Mouse (Mus musculus): Measurements from ENCODE around the gene Gpd2.
A peak's percentile ranks its signal among the peaks of the same experiment; 100 is the strongest.

Gene Gpd2

DNA sequence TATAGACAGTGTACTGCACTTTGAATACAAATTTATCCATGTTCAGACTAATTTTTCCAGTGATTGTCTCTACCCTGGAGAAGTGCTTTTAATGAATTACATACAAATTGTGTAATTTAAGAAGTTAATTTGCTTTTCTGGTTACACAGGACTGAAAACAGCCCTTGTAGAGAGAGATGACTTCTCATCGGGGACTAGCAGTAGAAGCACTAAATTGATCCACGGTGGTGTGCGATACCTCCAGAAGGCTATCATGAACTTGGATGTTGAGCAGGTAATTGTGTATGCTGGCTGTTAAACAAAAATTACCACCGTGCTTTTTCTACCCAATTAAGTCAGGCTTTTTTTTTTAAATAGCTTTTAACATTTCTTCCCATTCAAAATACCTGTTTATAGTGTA is 66.8 kb downstream of the Gpd2 start:
- DNase-seq: no peak

DNA sequence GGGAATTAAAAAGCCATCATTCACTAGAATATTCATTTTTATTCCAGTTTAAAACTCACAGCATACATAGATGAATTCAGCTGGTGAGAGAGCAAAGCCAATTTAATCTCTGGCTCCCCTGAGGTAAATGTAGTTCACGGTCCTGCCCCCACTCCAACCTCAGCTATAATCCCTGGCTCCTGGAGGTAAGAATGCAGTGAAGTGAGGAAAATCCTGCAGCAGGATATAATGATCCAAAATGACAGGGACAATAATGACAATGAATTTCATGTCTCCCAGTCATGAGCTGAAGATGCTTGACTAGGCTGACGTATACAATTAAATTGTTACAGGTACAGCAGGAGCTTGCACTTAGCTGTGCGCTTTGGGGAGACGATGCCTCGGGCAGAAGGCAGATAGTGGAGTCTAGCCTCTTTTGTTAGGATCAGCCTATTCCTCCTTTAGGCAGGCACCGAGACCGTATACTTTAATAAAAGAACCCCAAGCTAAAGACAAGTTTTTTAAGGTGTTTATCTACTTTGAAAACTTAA is 74.9 kb downstream of the Gpd2 start:
- no peak for DNase-seq

DNA sequence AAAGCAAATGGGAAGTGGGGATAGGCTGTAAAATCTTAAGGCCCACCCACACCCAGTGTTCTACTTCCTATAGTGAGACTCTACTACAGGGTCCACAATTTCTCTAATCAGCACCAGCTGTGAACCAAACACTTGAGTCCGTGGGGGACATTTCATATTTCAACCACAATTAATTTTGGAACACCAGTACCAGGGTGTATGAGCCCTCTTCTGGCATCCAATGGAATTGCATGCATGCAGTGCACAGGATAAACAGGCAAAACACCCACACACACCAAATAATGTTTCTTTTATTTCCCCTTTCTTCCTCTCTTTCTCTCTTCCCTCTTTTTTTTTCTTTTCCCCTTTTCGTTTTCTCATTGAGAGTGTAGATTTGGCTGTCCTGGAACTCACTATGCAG is 78.6 kb downstream of the Gpd2 start:
- peak; percentile 58 for DNase-seq

DNA sequence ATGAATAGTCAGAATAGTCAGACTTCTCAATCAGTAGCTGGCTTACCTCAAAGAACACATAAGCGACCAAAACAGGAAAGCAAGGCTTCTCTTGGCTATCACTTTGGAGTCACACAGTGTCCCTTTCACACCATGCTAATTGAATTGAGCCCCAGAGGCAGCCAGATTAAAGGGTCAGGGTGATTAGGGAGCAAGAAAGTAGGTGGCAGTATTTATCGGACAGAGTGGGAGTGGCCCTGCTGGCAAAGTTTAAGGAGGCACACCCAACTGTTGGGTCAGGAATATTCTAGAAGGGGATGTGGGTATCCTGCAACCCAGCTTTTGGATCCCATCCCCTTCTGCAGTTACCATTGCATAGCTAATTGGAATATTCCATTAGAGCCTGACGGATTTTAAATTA is 80.9 kb downstream of the Gpd2 start:
- DNase-seq: no peak

DNA sequence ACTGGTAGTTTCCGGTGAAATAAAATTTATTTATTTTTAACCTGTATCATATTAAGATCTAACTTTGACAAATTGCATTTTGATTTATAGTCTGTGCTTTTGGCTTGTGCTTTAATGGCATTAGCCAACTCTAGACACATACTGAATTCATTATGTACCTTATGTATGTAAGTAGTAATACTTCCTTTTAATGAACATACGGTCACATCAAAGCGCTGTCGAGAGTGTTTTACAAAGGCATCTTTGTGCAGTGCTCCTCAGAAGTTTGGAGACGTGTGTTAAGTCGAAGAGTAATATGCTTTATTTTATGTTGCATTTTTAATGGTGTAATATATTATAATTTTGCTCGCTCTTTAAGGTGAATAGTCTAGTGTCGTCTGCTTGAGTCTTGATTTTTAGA is 88.7 kb downstream of the Gpd2 start:
- DNase-seq: no peak

DNA sequence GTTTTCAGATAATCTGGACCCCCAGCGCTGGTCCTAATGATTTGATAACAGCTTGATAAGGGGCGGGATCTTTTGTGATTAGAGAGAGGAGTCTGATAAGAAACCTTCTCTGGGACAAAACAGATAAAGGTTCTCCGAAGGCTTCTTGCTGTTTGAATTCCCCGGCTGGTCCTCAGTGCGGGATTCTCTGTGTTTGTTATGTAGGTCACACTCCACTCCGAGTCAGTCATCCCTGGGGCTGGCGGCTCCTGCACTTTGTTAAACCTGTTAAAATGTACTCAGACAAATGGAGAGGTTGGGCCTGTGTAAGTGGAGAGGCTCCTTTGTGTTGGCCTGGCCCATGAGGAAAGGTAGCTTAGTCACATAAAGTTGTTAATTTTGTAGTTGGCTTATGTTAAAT is 91.9 kb downstream of the Gpd2 start:
- DNase-seq: no peak

DNA sequence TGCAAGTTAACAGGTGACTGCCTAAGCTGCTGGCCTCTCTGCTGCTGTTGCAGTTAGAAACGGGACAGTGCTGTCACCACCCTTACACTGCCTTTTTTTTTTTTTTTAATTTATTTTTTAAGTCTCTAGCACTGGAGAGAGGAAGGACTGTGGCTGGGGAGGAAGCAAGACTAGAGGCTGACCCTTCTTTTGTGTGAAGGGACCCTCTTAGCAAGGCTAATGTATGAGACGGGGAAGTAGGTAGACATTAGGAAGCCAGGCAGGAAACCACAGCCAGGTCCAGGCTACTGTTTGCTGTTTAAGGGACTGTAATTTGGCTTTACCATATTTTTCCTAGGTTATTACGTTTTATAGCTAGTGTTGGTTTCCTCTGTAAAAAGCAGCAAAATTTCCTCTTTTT is 93.4 kb downstream of the Gpd2 start:
- DNase-seq: no peak

DNA sequence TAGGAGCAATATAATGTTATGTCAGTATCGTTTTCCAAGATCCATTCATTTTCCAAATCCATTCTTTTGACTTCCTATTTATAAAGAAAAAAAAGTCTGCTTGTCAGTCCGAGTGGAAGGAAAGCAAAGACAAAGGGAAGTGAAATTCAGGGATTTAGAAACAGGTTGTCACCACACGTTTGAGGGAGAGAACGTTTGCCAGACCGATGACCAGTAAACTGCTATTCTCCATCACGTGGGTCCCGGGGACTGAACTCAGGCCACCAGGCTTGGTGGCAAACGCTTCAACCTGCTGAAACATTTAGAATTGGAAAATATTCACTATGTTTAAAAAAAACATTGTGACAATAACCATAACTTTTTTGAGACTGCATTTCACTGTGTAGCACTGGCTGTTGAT is 93.8 kb downstream of the Gpd2 start:
- DNase-seq: no peak

DNA sequence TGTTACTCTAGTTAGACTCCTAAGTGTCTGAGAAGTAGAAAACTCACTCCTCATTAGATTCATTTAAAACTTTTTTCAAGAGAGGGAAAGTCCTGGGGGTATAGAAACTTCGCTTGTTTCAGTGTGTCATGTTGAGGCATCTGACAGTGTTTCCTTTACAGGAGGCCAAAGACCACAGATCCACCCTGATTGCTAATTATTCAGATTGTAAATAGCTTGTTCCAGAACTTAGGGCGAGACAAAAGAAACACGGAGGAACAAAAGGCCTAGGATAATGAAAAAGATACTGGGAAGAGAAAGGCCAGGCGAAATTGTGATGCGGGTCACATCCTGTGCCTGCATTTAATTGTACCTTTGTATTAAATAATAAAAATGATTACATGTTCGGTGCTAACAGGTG is 96.0 kb downstream of the Gpd2 start:
- DNase-seq: no peak

DNA sequence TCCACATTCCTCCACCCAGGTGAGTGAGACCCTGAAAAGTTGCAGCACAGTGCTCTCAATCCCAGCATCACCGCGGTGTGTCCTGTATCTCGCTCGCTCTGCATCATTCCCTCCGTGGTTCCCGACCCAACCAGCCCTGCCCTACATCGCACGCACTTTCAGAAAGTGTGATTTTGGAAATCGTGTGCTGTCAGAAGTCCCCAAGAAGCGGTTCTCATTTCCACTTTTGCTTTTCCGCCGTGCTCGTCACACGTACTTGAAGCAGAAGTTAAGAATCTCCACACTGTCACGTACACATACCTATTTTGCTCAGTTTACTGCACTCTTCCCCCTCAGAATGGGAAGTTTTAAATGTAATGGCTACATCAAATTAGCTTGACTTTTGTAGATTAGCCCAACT is 98.0 kb downstream of the Gpd2 start:
- DNase-seq: no peak

DNA sequence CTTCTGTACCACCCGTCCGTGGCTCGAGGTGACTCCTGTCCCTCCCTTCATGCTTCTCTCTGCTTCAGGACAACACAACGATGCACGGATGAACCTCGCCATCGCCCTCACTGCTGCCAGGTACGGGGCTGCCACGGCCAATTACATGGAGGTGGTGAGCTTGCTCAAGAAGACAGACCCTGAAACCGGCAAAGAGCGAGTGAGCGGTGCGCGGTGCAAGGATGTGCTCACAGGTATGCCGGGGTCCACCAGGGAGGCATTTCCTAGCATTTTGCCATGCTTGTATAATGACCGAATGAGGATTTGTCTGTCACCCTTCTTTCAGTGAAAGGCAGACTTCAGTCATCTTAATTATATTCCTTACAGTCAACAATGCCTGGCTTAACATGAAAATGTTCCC is 101.3 kb downstream of the Gpd2 start:
- DNase-seq: no peak

DNA sequence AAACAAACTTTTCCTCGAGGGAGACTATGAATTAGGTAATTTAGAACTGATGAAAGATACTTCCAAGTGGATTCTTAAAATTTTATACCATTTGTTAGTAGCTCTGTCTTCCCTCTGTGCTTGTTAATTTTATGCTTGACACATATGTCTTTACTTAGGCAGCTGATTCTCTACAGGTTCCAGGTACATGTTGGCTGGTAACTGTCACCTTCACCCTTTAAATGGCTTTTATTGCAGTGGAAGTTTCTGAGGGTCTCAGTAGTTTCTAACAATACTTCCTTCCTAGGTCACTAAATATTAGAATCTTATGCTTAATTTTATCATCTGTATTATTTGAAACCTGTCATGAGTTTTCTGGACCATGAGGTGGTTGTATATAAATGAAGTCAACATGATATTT is 105.5 kb downstream of the Gpd2 start:
- no peak for DNase-seq

DNA sequence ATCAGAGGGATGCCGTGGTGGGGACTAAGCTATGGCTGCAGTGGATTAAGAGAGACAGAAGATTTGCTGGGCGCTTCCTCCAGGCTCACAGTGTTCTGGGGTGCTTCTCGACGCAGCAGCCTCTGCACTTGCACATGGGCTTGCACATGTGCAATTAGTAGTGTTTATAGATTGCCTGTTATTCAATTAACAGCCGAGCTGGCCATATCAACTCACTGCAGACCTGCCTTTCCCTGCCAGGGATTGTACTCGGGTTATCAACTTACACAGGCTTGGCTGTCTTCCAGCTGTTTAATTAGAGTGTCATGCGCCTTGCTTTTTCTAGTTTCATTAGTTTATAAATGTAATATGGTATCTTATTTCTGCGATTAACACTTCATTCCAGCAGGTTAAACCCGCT is 113.2 kb downstream of the Gpd2 start:
- DNase-seq: no peak

DNA sequence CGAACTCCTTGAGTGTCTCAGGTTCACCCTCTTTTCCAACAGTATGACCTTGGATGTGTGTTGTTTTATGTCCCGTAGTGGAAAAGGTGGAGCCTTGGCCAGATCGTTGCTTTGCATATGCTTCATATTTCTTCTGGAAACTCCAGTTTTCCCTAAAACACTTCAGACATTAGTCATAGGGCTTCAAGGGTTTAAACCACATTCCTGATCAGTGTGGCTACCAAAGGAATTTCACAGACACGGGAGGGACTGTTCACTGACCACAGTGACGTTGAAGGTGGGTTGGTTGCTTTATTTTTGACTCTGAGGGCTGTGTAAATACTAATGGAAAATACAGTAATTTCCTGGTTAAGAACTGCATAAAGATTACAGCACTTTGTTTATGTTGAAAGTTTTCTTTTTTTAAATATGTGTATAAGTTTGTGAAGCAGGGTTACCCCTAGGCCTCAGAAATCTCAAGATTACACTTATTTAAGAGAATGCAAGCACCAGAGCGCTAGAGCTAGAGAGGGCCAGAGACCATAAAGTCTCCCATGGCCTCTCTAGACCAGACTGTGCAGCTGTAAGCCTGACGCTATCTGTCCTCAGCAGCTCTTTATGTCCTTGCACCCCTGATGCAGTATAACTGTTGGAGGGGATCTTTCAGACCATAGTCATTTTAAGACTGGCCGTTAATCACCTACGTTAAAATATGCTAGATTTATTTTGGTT is 116.4 kb downstream of the Gpd2 start:
- DNase-seq: no peak

DNA sequence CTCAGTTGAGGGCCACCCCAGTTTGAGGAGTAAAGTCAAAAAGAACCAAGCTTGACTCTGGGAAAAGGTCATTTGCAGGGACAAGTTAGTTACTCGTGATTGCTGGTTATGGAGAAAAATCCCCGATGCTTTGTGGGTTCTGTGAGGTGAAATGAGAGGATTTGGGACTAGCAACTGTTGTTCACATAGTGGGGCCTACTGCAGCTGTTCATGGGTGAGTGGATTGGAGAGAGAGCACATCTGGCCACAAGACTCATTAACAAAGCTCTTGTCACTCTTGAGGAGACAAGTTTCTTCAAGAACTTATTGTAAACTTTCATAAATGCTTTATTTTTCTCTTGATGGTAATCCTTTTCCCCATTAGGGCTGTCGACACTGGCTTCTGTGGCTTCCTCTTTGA is 117.4 kb downstream of the Gpd2 start:
- no peak for DNase-seq

DNA sequence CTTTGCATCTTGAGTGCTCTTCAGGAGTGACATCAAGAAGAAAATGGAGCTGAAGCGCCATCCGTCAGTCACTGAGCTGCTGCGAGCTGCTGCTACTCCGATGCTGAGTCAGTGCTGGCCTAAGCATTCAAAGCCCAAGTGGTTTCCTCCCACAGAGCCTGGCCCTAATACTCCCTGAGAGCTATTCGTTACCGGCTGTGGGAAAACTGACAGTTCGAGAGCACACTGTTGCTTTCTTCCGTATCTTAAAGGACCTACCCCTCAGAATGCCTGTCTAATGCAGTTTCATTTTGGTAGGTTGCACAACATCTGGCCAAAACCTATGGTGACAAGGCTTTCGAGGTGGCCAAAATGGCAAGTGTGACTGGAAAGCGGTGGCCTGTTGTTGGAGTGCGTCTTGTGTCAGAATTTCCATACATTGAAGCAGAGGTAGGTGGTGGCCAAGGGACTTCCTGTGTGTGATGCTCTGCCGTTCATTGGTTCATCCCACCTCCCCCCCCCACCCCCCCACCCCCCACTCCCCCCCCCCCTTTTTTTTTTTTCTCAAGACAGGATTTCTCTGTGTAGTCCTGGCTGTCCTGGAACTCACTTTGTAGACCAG is 118.9 kb downstream of the Gpd2 start:
- DNase-seq: peak; percentile 25

DNA sequence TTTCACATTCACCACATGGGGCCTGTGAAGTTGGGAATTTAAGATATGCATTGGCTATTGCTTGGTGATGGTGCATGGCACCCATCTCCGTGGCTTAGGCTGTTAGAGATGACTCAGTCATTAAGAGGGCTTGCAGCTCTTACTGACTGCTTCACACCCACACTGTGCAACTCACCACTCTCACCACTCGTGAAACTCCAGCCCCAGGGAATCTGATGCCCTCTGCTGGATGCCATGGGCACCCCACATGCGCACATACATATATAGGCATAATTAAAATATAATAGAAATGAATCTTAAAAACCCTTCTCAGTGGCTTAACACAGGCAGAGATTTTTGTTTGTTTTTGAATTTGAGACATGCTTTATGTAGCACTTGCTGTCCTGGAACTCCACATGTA is 125.1 kb downstream of the Gpd2 start:
- peak; percentile 34 for DNase-seq

DNA sequence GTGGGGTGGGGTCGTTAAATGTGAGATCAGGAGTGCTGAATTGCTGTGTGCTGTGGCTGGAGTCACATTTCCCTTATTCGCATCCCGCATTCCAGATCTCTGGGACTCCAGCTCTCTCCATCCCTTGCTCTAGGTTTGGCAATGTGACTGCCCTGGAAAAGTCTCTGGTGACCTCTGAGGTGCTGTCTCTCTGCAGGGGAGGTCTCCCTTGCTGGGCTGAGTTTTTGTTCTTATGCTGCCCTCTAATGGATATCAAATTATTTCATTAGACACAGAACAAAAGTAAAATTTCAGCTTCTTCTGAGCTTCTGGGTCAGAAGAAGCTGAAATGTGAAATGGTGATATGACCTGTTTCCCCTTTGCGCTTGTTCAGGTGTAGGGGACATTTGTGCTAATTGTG is 137.2 kb downstream of the Gpd2 start:
- DNase-seq: no peak

DNA sequence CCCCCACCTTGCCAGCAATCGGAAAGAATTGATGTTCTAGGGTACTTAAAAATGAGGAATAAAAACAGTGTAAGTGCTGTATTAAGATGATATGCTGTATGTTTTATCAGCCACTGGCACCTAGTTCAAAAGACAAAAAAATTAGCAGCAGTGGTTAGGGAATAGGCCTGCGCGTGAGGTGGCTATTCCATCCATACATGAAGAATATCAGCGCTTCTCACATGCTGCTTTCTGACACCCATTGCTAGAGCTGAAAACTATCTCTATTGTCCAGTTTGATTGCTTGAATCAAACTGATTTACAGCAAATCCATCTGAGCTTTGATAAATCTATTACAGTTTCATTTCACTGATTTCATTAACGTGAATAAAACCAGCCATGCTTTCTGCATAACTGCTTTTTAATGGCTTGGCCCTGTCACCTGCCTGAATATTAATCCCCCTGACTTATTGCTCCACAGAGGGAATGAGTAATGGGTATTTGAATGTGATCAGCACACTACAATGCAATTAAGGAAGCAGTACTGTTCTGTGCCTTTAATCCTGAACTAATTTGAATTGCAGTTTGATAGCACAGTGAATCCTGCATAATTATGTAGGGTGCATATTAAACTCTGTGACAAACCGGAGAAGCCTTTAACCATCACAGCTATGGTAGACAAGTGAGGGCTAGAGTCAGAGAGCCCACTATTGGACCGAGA is 137.9 kb downstream of the Gpd2 start:
- no peak for DNase-seq

DNA sequence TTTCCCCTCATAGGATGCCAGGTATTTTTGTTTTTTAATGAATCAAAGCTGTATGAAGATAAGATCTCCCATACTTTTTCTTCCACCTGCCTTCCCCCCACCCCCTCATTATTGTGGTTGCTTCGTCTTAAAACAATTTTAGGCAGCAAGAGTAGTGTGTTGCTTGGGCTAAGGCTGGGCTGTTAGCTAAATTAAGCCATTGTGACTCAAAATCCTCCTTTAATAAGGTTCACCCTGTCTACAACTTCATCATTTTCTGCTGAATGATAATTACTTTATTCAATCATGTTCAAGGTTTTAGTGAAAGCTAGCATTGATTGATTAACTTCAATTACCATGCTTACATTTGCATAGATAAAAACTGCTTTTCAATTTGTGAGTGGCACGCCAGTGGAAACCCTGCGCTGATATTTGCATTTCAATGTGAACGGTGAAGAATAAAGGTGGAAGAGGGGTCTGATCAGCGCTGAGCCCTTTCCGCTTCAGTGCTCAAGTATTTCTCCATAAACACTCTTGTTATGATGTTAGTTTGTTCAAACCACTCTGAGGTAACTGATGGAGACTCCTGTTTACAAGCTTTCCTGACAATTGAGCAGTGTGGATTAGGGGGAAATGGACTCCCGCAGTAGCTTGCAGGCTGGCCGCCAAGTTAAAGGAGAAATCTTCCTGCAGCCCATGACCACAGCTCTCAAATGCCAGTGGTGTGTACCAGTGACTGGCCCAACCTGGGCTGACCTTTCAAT is 140.9 kb downstream of the Gpd2 start:
- DNase-seq: no peak

DNA sequence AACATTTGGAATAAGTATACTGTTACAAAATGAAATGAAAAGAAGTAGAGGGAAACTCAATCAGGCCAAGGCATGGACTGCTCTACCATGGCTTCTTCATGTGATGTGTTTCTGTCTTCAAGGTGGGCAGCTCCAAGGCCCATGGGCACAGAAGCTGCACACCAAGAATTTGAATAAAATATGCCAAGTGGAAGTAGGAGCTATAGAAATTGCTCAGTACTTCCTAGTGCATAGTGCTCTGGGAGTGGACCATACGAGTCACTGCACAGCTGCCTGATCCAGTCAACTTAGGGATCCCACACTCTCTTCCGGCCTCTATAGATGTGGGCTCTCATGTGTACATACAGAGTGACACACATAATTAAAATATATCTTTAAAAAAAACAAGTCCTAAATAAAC is 147.2 kb downstream of the Gpd2 start:
- DNase-seq: no peak

DNA sequence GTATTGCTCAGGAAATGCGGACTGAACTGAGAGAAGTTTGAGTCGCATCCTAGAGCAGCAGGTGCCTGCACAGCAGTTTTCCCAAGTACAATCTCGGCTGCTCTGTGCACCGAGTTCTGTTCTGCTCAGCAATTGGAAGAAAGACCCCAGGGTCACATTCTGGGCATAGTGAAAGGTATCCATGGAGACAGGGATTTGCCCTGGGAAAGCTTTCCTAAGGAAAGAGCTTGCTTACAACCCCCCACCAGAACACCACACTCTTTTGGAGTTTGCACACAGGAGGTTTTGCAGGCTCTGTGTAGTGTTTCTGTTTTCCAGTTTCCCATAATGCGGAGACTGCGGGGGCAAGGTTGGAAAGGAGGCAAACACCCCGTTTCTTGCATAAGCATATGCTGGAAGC is 150.4 kb downstream of the Gpd2 start:
- DNase-seq: no peak

DNA sequence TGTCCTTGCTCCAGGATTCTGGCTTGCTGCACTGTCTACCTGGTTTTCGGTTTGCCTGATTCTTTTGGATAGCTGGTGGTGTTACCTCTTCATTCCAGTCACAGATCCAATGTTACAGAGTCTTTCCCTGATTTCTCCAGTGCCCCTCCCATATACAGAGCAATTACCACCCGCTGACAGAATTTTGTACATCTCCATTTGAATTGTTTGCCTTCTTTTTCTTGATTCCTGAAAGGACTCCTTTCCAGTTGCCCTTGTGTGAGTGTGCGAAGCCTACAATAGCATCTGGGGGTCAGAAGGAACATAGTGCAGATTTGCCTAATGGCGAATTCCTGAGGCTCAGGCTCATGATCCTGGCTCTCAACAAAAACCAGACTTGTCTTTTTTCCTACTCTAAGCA is 157.6 kb downstream of the Gpd2 start:
- DNase-seq: no peak

DNA sequence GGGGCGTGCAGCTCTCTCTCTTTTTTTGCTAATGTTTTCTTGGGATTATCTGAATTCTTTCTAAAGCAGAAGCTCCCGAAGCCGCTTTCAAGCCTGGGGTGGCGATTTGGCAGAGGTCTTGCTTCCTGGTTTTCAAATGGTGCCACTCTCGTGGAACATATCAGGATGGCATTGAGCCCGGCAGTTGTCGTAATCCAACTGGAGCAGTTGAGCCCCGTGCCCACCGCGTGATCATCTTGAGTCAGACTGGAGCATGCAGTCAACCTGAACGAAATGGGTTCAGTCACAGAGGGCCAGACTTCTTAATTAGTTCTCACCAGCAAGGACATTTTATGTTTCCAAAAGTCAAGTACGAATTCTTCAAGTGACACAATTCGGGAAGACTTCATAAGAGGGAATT is 158.6 kb downstream of the Gpd2 start:
- no peak for DNase-seq
